Mouse (Mus musculus): ENCODE results near the gene Adcy1. TPM values are rescaled to one million over a fixed set of nuclear protein-coding genes. Genes with fewer than 3 reads are reported as not detected.

The Adcy1 gene
- polyA plus RNA-seq (2012; ENCODE audit: low replicate concordance) = 0.13 TPM in 1 of 2 replicates, not detected in the other

DNA sequence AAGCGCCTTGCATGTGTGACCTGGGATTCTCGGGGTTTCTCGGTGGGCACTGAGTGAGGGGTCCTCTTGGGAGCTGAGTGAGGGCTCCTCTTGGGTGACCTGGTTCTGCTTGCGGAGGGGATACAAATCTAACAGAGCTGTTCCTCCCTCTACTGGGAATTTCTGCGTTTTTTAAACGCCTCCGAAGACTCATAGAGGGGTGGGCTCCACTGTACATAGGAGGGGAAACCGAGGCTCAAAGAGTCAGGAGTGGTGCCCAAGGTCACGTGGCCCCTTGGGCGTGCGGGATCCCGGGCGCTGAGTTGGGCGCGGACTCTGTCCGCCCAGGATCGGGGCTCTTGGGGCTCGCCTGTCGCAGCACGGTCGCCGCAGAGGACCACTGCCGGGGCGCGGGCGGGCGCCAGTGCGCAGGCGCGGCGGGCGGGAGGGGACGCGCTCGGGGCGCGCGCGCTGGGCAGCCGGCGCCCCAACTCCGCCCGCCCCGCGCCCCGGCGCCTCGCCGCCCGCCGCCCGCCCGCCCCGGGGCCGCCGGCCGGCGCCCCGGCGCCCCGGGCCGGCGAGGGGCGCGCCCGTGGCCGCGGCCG, at the start of gene Adcy1:
Adcy1 (plus strand) TSS at position 489 of the 584 bp plus-strand sequence.

DNA sequence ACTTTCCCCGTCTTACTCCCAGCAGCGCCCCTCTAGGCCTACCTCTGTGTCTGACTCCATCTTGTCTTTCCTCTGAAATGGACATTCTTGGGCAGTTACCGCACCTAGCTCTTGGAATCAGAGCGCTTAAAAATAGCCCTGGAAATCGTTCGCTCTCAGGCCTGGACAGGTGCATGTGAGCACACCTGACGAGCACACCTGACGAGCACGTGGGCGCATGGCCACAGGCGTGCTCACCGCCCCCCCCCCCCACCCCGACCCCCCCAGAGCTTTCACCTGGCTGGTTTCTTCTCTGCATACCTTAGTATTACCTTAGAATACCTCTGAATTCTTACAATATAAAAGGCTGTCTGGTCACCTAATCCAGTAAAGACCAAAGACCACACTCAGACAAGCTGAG, 125.2 kb downstream of the Adcy1 start, which contains the start of gene Gm11985:
Gm11985 (minus strand) TSS at position 101 of the 400 bp plus-strand sequence.

DNA sequence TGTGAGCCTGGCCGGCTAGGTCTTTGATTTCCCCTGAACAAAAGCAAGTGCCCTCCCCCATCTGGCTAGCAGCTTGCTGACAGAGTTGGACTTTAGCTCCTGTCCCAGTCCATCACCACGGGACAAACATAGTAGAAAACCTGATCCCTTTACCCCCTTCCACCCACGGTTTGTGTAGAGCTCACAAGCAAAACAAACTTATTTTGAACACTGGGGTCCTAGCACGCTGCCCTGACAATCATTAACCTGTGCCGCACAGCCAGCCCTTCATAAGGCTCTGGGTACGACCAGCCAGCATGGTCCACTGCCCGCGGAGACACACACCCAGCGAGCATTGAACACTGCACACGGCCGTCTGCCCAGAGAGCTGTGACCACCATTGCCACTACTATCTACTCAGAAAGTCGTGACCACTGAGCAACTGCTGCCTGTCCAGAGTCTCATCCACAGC, 134.2 kb downstream of the Adcy1 start, which contains the start of gene Igfbp1:
Igfbp1 (plus strand) TSS at position 292 of the 451 bp plus-strand sequence.

GRCm38 (mm10) chr11:7213501-7214341, 150.4 kb downstream of the Adcy1 start, which contains the start of gene Igfbp3:
Igfbp3 (minus strand) TSS chr11:7213923.

Other genes starting within 250 kb of the Adcy1 start
- gene Gm11983, start 225.8 kb upstream of the Adcy1 start, polyA plus RNA-seq (2012; ENCODE audit: low replicate concordance) = not detected in 2 replicates
- gene Gm11985, start 125.1 kb downstream of the Adcy1 start, polyA plus RNA-seq (2012; ENCODE audit: low replicate concordance) = not detected in 2 replicates
- not detected in 2 replicates for gene Igfbp1, start 134.3 kb downstream of the Adcy1 start, polyA plus RNA-seq (2012; ENCODE audit: low replicate concordance)
- gene Igfbp3, start 150.4 kb downstream of the Adcy1 start, polyA plus RNA-seq (2012; ENCODE audit: low replicate concordance) = 3.6 and 8.9 TPM in 2 replicates

All from leukemia stem cell, adult 10-12 weeks (primary cell).